Mouse (Mus musculus) cerebellum, adult (tissue): Measurements from ENCODE around the gene Scnn1a.

Source experiments
- ATAC-seq: cut with Nextera tagmentation; 2 replicates; pipeline ENCODE4 v1.9.2; 2017; ENCODE audit warnings: mild to moderate bottlenecking, moderate library complexity, mixed read lengths; ENCODE audit not compliant: insufficient number of reproducible peaks, low FRiP score, low TSS enrichment

Gene Scnn1a

GRCm38 (mm10) chr6:125389853-125390252 lies 69.4 kb downstream of the Scnn1a start:
- ATAC-seq: no peak
